Mouse (Mus musculus) E14TG2a.4 (cell line): ENCODE data around the gene Slc35a5.

Experiments used
- CTCF ChIP-seq: conservative IDR thresholded peaks from 2 replicates; pipeline ENCODE4 v1.5.1; 2014; ENCODE audit warnings: low read length
- NANOG ChIP-seq: IDR thresholded peaks from 2 replicates; pipeline ENCODE4 v1.6.1; 2014; ENCODE audit warnings: borderline replicate concordance, low read length, mixed read lengths
- POU5F1 ChIP-seq: IDR thresholded peaks from 2 replicates; pipeline ENCODE4 v1.6.1; 2014; ENCODE audit warnings: low read length, borderline replicate concordance

DNA sequence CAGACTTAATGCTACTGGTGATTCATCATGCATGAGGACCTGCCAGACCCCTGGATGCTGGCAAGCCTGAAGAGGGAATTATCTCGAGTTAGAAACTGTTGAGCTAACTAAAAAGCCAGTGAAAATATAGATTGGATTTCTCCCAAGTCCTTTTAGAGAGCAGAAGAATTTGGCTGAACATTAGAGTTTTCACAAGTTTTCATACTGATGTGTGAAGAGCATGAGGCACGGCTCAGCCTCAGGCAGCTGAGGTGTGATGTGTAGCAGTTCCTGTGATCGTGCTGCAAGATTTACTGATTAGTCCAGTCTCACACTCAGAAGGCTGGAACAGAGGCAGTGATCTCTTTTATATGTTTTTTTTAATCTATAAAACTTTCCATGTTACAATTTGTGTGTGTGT lies 53.5 kb downstream of the Slc35a5 start:
- TF ChIP-seq CTCF (no peak), NANOG (no peak), POU5F1 (no peak)
